Mouse (Mus musculus) cortical plate, adult 2 months (tissue): ENCODE data around the gene Cd164l2.

Experiments used
- CTCF ChIP-seq: fragments of 200-500 bp; IDR thresholded peaks from 2 replicates; pipeline ENCODE4 v1.5.1; 2011; ENCODE audit warnings: mild to moderate bottlenecking, control low read depth, low read length; ENCODE audit not compliant: insufficient read depth; ENCODE audit errors: extremely low read depth
- POLR2A ChIP-seq: fragments of 200-500 bp; IDR thresholded peaks from 2 replicates; pipeline ENCODE4 v1.6.1; 2011; ENCODE audit warnings: mild to moderate bottlenecking, low read length, control low read depth; ENCODE audit not compliant: insufficient read depth; ENCODE audit errors: extremely low read depth

DNA sequence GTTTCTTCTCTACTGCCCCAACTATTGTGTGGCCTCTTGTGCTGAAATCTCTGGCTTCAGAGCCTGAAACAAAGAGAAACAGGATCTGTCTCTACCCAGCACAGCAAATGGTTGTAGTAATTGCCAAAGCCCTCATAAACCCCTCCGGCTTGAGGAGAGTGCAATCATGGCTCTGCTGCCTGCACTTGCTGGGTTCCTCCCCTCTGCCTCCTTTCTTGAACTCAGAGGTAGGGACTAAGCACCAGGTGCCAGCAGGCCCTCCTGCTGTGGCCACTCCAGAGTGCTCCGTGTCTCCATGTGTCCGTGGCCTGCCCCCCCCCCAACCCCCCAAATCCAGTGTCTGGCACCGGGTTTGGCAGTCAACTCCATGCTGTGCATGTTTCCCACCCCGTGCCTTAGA, 14.6 kb upstream of the Cd164l2 start:
- no peak for TF ChIP-seq CTCF
- TF ChIP-seq POLR2A = no peak
